Mouse (Mus musculus) testis, adult 2 months (tissue): ENCODE data around the gene Fam171b.

Source experiments
- CTCF ChIP-seq: fragments of 200-500 bp; IDR thresholded peaks from 2 replicates; pipeline ENCODE4 v1.5.1; 2012; ENCODE audit warnings: low read depth, mild to moderate bottlenecking, inconsistent platforms, low read length, moderate library complexity; ENCODE audit not compliant: control insufficient read depth, insufficient read depth, insufficient replicate concordance
- POLR2A ChIP-seq: fragments of 200-500 bp; IDR thresholded peaks from 2 replicates; pipeline ENCODE4 v1.6.1; 2012; ENCODE audit warnings: low read depth, mild to moderate bottlenecking, inconsistent platforms, low read length, moderate library complexity; ENCODE audit not compliant: control insufficient read depth

- TF ChIP-seq CTCF (no peak), POLR2A (no peak)
Measured at GRCm38 (mm10) chr2:83901896-83902540, 89.6 kb downstream of the Fam171b start.
